Mouse (Mus musculus): Measurements from ENCODE around the gene Rnf7. TPM values are rescaled to one million over a fixed set of nuclear protein-coding genes. Genes with fewer than 3 reads are reported as not detected.
"Not testable (repeated sequence)": the region's sequence is repeated elsewhere in the genome, so short reads cannot be mapped to it uniquely, and the experiment has no call there.

The Rnf7 gene
- polyA plus RNA-seq, 1 experiment from 2014 or later, result 52.9 TPM

DNA sequence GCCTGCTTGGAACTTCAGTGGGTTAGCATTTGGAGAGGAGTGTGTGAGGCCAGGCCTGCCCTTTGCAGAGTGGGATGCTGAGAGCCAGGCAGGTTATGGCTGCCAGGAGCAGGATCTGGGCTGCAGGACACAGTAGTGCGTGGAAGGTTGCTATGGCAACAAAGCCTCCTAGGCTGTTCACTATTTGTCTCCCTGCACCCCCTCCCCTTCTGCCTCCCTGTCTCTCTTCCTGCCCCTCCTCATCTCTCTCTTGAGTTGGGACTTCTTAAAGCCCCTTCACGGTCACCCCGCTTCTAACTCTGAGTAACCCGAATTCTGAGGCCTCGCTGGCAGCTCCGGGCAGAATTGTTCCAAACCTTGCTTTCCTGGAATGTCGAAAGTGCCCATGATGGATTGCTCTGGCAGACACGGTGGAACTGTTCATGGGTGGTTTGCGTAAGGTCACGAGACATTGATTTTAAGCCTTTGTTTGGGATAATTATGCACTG, 27.6 kb upstream of the Rnf7 start:
- no peak overlapping the region for H3K27ac ChIP-seq (ENCODE audit: low read length)
- H3K4me1 ChIP-seq (ENCODE audit: control insufficient read depth, low read depth, low read length), result no peaks in the 10 kb centered on the region
- no peak overlapping the region for H3K9ac ChIP-seq (ENCODE audit: low read depth, low read length)
- 46% methylated on average over 10 of the region's 10 CpGs for WGBS (ENCODE audit: insufficient replicate concordance)
- H3K9me3 ChIP-seq (replicated peaks; ENCODE audit: control insufficient read depth, low read length), result no peaks in the 10 kb centered on the region
- H3K4me3 ChIP-seq (ENCODE audit: low read depth, low read length), result no peak overlapping the region
- H3K27me3 ChIP-seq (ENCODE audit: control insufficient read depth, insufficient read depth, low read depth, low read length), result no peaks in the 10 kb centered on the region; the same call in 1 of the 2 replicates
- no peak overlapping the region for H3K4me2 ChIP-seq (ENCODE audit: low read depth, low read length)
- H3K36me3 ChIP-seq (ENCODE audit: control insufficient read depth, insufficient read depth), result no peaks in the 10 kb centered on the region
- ATAC-seq (ENCODE audit: low read depth), result no peak

DNA sequence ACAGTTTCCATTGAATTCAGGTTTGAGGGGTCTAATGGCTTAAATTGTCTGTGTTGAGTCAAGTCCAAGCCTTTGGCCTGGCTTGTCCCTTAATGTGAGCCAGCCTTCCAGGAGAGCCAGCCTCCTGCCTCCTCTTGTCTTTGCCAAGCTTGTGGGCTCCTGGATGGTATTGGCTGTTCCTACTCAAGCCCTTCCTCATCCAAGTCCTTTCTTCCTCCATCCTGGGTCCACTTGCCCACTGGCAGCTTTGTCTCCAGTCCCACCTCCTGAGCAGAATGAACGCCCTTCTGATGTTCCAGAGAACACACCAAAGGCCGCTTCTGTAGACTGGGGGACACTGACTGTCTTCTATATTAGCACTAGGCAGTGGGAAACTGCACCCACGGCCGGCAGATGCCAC, 26.7 kb upstream of the Rnf7 start:
- H3K4me1 ChIP-seq (ENCODE audit: control insufficient read depth, low read depth, low read length), result no peaks in the 10 kb centered on the region
- H3K27me3 ChIP-seq (ENCODE audit: control insufficient read depth, insufficient read depth, low read depth, low read length), result no peaks in the 10 kb centered on the region; the same call in 1 of the 2 replicates
- no peak for ATAC-seq (ENCODE audit: low read depth)
- no peak overlapping the region for H3K9ac ChIP-seq (ENCODE audit: low read depth, low read length)
- H3K4me2 ChIP-seq (ENCODE audit: low read depth, low read length), result no peak overlapping the region
- no peak overlapping the region for H3K27ac ChIP-seq (ENCODE audit: low read length)
- no peaks in the 10 kb centered on the region for H3K9me3 ChIP-seq (replicated peaks; ENCODE audit: control insufficient read depth, low read length)
- WGBS (ENCODE audit: insufficient replicate concordance), result 68% methylated on average over 4 of the region's 4 CpGs
- no peaks in the 10 kb centered on the region for H3K36me3 ChIP-seq (ENCODE audit: control insufficient read depth, insufficient read depth)
- H3K4me3 ChIP-seq (ENCODE audit: low read depth, low read length), result no peak overlapping the region

DNA sequence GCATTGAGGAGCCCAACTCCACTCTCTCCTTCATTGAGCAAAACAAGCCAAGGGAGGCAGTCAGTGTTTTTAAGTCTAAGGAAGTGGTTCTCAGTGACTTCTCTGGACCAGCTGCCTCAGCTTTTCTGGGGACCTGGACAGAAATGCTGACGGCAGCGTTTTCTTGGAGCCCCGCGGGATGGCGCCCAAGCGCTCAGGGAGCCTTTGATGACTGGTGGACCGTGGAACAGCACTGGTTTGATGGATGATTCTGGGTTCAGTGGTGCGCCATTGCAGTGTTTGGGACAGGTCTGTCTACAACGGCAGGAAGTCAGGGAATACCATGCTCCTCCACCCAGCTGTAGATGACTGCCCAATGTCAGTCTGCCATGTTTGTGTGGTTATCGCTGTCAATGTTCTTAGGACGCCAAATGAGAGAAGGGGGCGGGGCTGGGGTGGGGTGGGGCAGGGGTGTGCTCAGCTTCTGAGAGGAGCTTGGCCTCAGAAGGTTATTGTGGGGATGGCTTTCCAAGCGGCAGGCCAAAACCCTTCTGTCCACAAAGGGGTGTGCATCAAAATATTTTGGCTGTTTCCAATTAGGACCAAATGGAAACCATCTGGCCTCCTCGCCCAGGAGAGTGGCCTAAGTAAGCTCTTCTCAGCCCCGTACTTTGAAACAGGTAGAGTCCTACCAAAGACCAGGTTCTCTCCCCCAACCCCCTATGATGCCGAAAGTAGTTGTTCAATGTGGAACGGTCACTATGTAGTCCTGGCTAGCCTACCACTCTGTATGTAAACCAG, 25.8 kb upstream of the Rnf7 start:
- ATAC-seq (ENCODE audit: low read depth), result no peak
- Histone ChIP-seq H3K4me1 (ENCODE audit: control insufficient read depth, low read depth, low read length) (no peaks in the 10 kb centered on the region), H3K4me2 (ENCODE audit: low read depth, low read length) (no peak overlapping the region), H3K27me3 (ENCODE audit: control insufficient read depth, insufficient read depth, low read depth, low read length) (no peaks in the 10 kb centered on the region; the same call in 1 of the 2 replicates), H3K36me3 (ENCODE audit: control insufficient read depth, insufficient read depth) (no peaks in the 10 kb centered on the region), H3K9ac (ENCODE audit: low read depth, low read length) (no peak overlapping the region), H3K4me3 (ENCODE audit: low read depth, low read length) (no peak overlapping the region), H3K27ac (ENCODE audit: low read length) (no peak overlapping the region), H3K9me3 (replicated peaks; ENCODE audit: control insufficient read depth, low read length) (no peaks in the 10 kb centered on the region)
- WGBS (ENCODE audit: insufficient replicate concordance), result 76% methylated on average over 17 of the region's 17 CpGs

DNA sequence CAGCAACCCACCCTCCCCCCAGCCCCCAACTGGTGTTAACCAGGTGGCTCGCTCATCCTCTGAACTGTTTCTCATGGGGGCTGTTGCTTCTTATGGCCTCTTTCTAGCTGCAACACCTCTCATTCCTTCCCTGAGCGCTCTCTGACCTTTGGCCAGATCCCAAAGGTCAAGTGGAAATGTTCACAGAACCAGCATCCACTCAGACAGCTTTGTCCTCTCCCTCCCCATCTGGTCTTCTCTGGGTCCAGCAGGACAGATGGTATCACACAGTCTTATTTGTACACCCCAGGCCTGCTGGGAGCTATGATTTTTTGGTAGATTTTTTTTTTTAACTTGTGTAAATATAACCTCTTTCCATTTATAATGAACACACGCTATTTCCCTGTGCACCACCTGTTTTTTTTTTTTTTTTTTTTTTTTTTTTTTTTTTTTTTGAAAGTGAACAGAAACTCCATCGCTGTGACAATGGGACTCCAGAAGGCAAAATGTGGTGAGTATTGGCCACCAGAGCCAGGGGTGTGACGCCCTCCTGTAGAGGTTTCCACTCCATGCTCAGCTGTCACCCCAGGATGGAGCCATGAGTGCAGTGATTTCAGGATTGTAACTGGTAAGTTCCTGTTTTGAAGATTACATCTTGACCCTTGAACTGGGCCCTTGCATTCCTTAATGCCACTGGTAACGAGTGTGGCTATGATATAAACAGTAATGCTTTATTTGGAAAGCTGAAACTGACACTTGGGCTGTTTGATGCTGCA, 24.6 kb upstream of the Rnf7 start:
- 63% methylated on average over 6 of the region's 6 CpGs for WGBS (ENCODE audit: insufficient replicate concordance)
- H3K4me2 ChIP-seq (ENCODE audit: low read depth, low read length), result no peak overlapping the region
- H3K9me3 ChIP-seq (replicated peaks; ENCODE audit: control insufficient read depth, low read length), result no peaks in the 10 kb centered on the region
- ATAC-seq (ENCODE audit: low read depth), result no peak
- no peak overlapping the region for H3K9ac ChIP-seq (ENCODE audit: low read depth, low read length)
- no peak overlapping the region for H3K27ac ChIP-seq (ENCODE audit: low read length)
- H3K4me3 ChIP-seq (ENCODE audit: low read depth, low read length), result no peak overlapping the region
- no peaks in the 10 kb centered on the region; the same call in 1 of the 2 replicates for H3K27me3 ChIP-seq (ENCODE audit: control insufficient read depth, insufficient read depth, low read depth, low read length)
- H3K4me1 ChIP-seq (ENCODE audit: control insufficient read depth, low read depth, low read length), result no peaks in the 10 kb centered on the region
- H3K36me3 ChIP-seq (ENCODE audit: control insufficient read depth, insufficient read depth), result no peaks in the 10 kb centered on the region

DNA sequence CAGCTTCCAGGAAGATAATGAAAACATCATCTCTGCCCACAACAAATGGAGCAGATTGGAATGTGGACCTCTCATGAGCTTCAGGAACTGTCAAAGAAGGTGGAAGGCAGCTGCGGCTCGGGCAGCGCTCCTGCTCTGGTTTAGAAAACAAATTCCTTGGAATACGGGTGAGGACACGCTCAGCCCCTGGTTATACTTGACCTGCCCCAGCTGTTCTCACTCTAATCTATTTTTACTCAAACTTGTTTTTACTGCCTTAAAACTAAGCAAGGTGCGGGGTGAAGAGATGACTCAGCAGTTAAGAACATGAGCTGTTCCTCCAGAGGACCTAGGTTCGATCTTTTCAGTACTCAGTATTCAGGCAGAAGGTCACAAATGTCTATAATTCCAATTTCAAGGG, 22.7 kb upstream of the Rnf7 start:
- Histone ChIP-seq H3K4me1 (ENCODE audit: control insufficient read depth, low read depth, low read length) (no peaks in the 10 kb centered on the region), H3K9ac (ENCODE audit: low read depth, low read length) (no peak overlapping the region), H3K27me3 (ENCODE audit: control insufficient read depth, insufficient read depth, low read depth, low read length) (no peaks in the 10 kb centered on the region; the same call in 1 of the 2 replicates), H3K27ac (ENCODE audit: low read length) (no peak overlapping the region), H3K4me2 (ENCODE audit: low read depth, low read length) (no peak overlapping the region), H3K9me3 (replicated peaks; ENCODE audit: control insufficient read depth, low read length) (no peaks in the 10 kb centered on the region), H3K36me3 (ENCODE audit: control insufficient read depth, insufficient read depth) (no peaks in the 10 kb centered on the region), H3K4me3 (ENCODE audit: low read depth, low read length) (no peak overlapping the region)
- 68% methylated on average over 7 of the region's 7 CpGs for WGBS (ENCODE audit: insufficient replicate concordance)
- ATAC-seq (ENCODE audit: low read depth), result no peak

DNA sequence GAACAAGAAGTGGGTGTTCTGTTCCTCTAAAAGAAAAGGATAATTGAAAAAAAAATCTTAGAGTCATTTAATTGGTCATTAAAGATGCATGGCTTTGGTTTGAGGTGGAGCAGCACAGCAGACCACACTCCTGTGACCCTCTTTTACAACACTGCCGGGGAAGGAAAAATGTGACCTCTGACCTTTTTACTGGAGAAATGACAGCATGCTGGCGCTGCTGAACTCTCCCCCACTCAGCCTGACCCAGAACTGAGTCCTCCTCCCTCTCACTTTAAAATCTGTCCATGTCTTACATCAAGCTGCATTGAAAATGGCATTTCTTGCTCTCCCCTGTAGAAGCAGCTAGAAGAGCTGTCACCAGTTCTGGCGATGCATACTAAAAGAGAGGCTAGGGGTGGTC, 14.7 kb upstream of the Rnf7 start:
- H3K4me1 ChIP-seq (ENCODE audit: control insufficient read depth, low read depth, low read length), result no peaks in the 10 kb centered on the region; the same call in 1 of the 2 replicates
- ATAC-seq (ENCODE audit: low read depth), result no peak
- no peaks in the 10 kb centered on the region for H3K27me3 ChIP-seq (ENCODE audit: control insufficient read depth, insufficient read depth, low read depth, low read length)
- WGBS (ENCODE audit: insufficient replicate concordance), result 31% methylated on average over 3 of the region's 3 CpGs
- H3K9ac ChIP-seq (ENCODE audit: low read depth, low read length), result no peak overlapping the region
- no peak overlapping the region for H3K27ac ChIP-seq (ENCODE audit: low read length)
- H3K36me3 ChIP-seq (ENCODE audit: control insufficient read depth, insufficient read depth), result no peaks in the 10 kb centered on the region
- no peak overlapping the region for H3K4me2 ChIP-seq (ENCODE audit: low read depth, low read length)
- H3K4me3 ChIP-seq (ENCODE audit: low read depth, low read length), result no peak overlapping the region
- no peaks in the 10 kb centered on the region for H3K9me3 ChIP-seq (replicated peaks; ENCODE audit: control insufficient read depth, low read length)

DNA sequence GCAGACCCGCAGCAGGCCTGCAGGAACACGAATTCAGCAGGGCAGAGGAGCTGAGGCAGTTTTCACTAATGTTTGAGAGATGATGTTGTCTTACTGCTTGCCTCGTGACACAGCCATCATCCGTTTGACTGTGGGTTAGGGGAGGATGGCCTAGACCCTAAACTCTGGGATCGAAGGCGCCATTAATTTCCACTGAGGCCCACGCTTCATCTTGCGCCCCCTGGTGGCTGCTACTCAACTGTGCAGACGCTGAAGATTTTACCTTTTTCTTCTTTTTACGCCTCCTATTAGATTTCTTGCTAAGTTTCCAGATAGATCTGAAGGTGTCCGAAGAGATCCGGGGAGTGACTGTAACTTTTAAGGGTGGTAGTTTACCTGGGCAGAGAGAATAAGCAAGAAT, 13.3 kb upstream of the Rnf7 start:
- no peaks in the 10 kb centered on the region; the same call in 1 of the 2 replicates for H3K4me1 ChIP-seq (ENCODE audit: control insufficient read depth, low read depth, low read length)
- no peaks in the 10 kb centered on the region for H3K9me3 ChIP-seq (replicated peaks; ENCODE audit: control insufficient read depth, low read length)
- ATAC-seq (ENCODE audit: low read depth), result no peak
- H3K4me2 ChIP-seq (ENCODE audit: low read depth, low read length), result no peak overlapping the region
- no peak overlapping the region for H3K9ac ChIP-seq (ENCODE audit: low read depth, low read length)
- no peak overlapping the region for H3K4me3 ChIP-seq (ENCODE audit: low read depth, low read length)
- no peak overlapping the region for H3K27ac ChIP-seq (ENCODE audit: low read length)
- H3K27me3 ChIP-seq (ENCODE audit: control insufficient read depth, insufficient read depth, low read depth, low read length), result no peaks in the 10 kb centered on the region
- WGBS (ENCODE audit: insufficient replicate concordance), result 31% methylated on average over 12 of the region's 12 CpGs
- no peaks in the 10 kb centered on the region for H3K36me3 ChIP-seq (ENCODE audit: control insufficient read depth, insufficient read depth)

DNA sequence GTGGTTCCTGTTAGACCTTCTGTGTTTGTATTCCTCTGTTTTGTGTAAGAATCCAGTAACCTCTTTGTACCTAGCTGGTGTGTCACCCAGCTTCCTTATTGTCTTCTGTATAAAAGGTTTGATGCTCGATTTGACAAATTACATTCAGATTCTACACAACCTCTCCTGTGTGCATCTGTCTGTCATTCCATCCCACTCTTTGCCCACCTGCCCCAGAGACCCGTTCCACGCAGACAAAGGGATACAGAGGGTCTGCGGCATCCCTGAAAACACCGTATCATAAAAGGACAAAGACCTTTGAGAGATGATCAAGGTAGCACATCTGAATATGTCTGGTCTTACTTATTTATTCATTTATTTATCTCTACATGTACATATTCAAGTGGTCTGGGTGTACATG, 9.4 kb upstream of the Rnf7 start:
- WGBS (ENCODE audit: insufficient replicate concordance), result 78% methylated on average over 5 of the region's 5 CpGs
- not testable (repeated sequence) for H3K9me3 ChIP-seq (replicated peaks; ENCODE audit: control insufficient read depth, low read length); H3K4me1 ChIP-seq (ENCODE audit: control insufficient read depth, low read depth, low read length); H3K36me3 ChIP-seq (ENCODE audit: control insufficient read depth, insufficient read depth); H3K9ac ChIP-seq (ENCODE audit: low read depth, low read length); H3K27ac ChIP-seq (ENCODE audit: low read length); H3K4me3 ChIP-seq (ENCODE audit: low read depth, low read length); H3K27me3 ChIP-seq (ENCODE audit: control insufficient read depth, insufficient read depth, low read depth, low read length); H3K4me2 ChIP-seq (ENCODE audit: low read depth, low read length); ATAC-seq (ENCODE audit: low read depth)

DNA sequence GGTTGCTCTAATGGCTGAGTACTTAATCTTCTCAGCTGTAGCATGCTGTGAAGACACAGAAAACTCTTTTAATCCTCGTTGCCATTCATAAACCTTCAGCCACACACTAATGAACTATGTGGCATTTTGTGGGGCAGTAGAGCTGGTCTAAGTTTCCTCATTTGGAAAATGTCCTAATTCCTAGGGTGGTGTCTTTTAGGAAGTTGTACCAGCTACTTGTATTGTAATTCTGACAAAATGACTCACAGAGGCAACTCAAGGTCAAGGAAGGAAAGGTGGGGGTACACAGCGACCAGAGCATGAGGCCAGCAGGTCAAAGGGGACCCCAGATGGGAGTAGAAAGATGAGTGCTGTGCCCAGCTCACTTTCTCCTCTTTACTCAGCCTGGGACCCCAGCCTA, 5.2 kb upstream of the Rnf7 start:
- Histone ChIP-seq H3K4me3 (ENCODE audit: low read depth, low read length) (no peak overlapping the region), H3K27me3 (ENCODE audit: control insufficient read depth, insufficient read depth, low read depth, low read length) (no peaks in the 10 kb centered on the region), H3K36me3 (ENCODE audit: control insufficient read depth, insufficient read depth) (no peaks in the 10 kb centered on the region), H3K9me3 (replicated peaks; ENCODE audit: control insufficient read depth, low read length) (no peaks in the 10 kb centered on the region), H3K27ac (ENCODE audit: low read length) (no peak overlapping the region), H3K4me1 (ENCODE audit: control insufficient read depth, low read depth, low read length) (peaks cover 4% of the 10 kb centered on the region; the same call in 1 of the 2 replicates), H3K9ac (ENCODE audit: low read depth, low read length) (no peak overlapping the region), H3K4me2 (ENCODE audit: low read depth, low read length) (no peak overlapping the region)
- ATAC-seq (ENCODE audit: low read depth), result no peak
- whole genome bisulfite sequencing (ENCODE audit: insufficient replicate concordance), result 36% methylated on average over 2 of the region's 2 CpGs

Measured in liver, embryonic 16.5 days (tissue).